Mouse (Mus musculus) common myeloid progenitor, adult 5-6 weeks (primary cell): ENCODE results near the gene Spaca3. TPM values are rescaled to one million over a fixed set of nuclear protein-coding genes. Genes with fewer than 3 reads are reported as not detected.

Experiments used
- ATAC-seq: replicated peaks from 2 replicates; pipeline ENCODE4 v1.8.0; 2016; ENCODE audit warnings: low read depth, mild to moderate bottlenecking, moderate TSS enrichment, inconsistent platforms; ENCODE audit not compliant: poor library complexity, severe bottlenecking
- total RNA-seq: library from RNA; stranded (forward); fragments of 200-1000, 187-1606 nt; gene quantifications from 2 replicates; pipeline ENCODE4 v1.2.3, GENCODE M21; 2017

Spaca3 gene
- total RNA-seq, 1 experiment from 2014 or later: not detected

GRCm38 (mm10) chr11:80856827-80857226 lies 1.3 kb upstream of the Spaca3 start:
- no peak for ATAC-seq

- no peak for ATAC-seq
Measured at GRCm38 (mm10) chr11:80862941-80863340, 4.8 kb downstream of the Spaca3 start.

GRCm38 (mm10) chr11:80868039-80868438 lies 9.9 kb downstream of the Spaca3 start:
- no peak for ATAC-seq

- peak; percentile 83 for ATAC-seq
Measured at GRCm38 (mm10) chr11:80872509-80873474, 14.6 kb downstream of the Spaca3 start.

- no peak for ATAC-seq
Measured at GRCm38 (mm10) chr11:80877131-80877651, 19.0 kb downstream of the Spaca3 start.

- ATAC-seq: no peak
Measured at GRCm38 (mm10) chr11:80878026-80878425, 19.9 kb downstream of the Spaca3 start.

GRCm38 (mm10) chr11:80882229-80882810 lies 24.2 kb downstream of the Spaca3 start:
- no peak for ATAC-seq

GRCm38 (mm10) chr11:80884521-80885231 lies 26.5 kb downstream of the Spaca3 start:
- ATAC-seq: no peak

GRCm38 (mm10) chr11:80886365-80886764 lies 28.2 kb downstream of the Spaca3 start:
- ATAC-seq: no peak

GRCm38 (mm10) chr11:80887021-80887420 lies 28.9 kb downstream of the Spaca3 start:
- no peak for ATAC-seq

GRCm38 (mm10) chr11:80889336-80890063 lies 31.3 kb downstream of the Spaca3 start:
- ATAC-seq: no peak

GRCm38 (mm10) chr11:80895853-80896252 lies 37.7 kb downstream of the Spaca3 start:
- no peak for ATAC-seq

GRCm38 (mm10) chr11:80900555-80900954 lies 42.4 kb downstream of the Spaca3 start:
- no peak for ATAC-seq

- no peak for ATAC-seq
Measured at GRCm38 (mm10) chr11:80902664-80903063, 44.5 kb downstream of the Spaca3 start.

- no peak for ATAC-seq
Measured at GRCm38 (mm10) chr11:80903426-80903825, 45.3 kb downstream of the Spaca3 start.

GRCm38 (mm10) chr11:80904559-80904958 lies 46.4 kb downstream of the Spaca3 start:
- ATAC-seq: no peak

- ATAC-seq: 0 out of 2 replicates have a peak, but pooled peaks have one; percentile 39
Measured at GRCm38 (mm10) chr11:80906456-80906855, 48.3 kb downstream of the Spaca3 start.

GRCm38 (mm10) chr11:80907820-80908219 lies 49.7 kb downstream of the Spaca3 start:
- ATAC-seq: no peak

- no peak for ATAC-seq
Measured at GRCm38 (mm10) chr11:80912721-80913120, 54.6 kb downstream of the Spaca3 start.
